Mouse (Mus musculus): ENCODE measurements at regions not wholly inside any gene's neighbourhood (a gene's known extent, or its start where the extent isn't known, plus 50 kb on each side); places are given as distances from the start of the nearest gene placed in this dataset.
"Not testable (repeated sequence)": the region's sequence is repeated elsewhere in the genome, so short reads cannot be mapped to it uniquely, and the experiment has no call there.

- H3K9me3 ChIP-seq (ENCODE audit: control insufficient read depth, insufficient read depth, low read depth, low read length) = no peaks in the 10 kb centered on the region
- no peak overlapping the region for H3K27ac ChIP-seq (ENCODE audit: insufficient read depth, low read depth, low read length, poor library complexity, severe bottlenecking)
- no peaks in the 10 kb centered on the region for H3K36me3 ChIP-seq (ENCODE audit: control insufficient read depth, insufficient read depth, low read length, poor library complexity, severe bottlenecking)
- in situ Hi-C loops (cut with MboI; ENCODE audit: low sequenced_read_pairs in 2 of 2, unreplicated experiment in 2 of 2) = no loop called here
- no peak for DNase-seq (ENCODE audit: low read depth, low spot score)
- no peaks in the 10 kb centered on the region for H3K4me1 ChIP-seq (ENCODE audit: control insufficient read depth in 2 of 2, insufficient read depth in 2 of 2, low read length in 2 of 2, poor library complexity in 1 of 2)
- H3K9ac ChIP-seq (ENCODE audit: insufficient read depth, low read depth, low read length, poor library complexity, severe bottlenecking) = no peak overlapping the region
- H3K4me3 ChIP-seq (ENCODE audit: insufficient read depth in 1 of 2, low read depth in 1 of 2, low read length in 2 of 2, poor library complexity in 1 of 2, severe bottlenecking in 1 of 2) = no peak overlapping the region
- TF ChIP-seq MAFK (IDR thresholded peaks at IDR 0.05; ENCODE audit: insufficient read depth, low read depth, low read length) = no peak
- no peak for TF ChIP-seq CHD2 (IDR thresholded peaks at IDR 0.05; ENCODE audit: low read depth, low read length)
- TF ChIP-seq ZC3H11A (IDR thresholded peaks at IDR 0.05; ENCODE audit: borderline replicate concordance, low read depth, low read length) = no peak
- TF ChIP-seq ZNF384 (IDR thresholded peaks at IDR 0.05; ENCODE audit: low read depth, low read length) = no peak
- TF ChIP-seq HCFC1 (IDR thresholded peaks at IDR 0.05; ENCODE audit: borderline replicate concordance, insufficient read depth, low read length) = no peak
Measured at GRCm38 (mm10) chr14:37430656-37431055, 295.6 kb upstream of the Ghitm start.

GRCm38 (mm10) chr14:37425506-37425905 is 290.4 kb upstream of the Ghitm start:
- Histone ChIP-seq H3K36me3 (ENCODE audit: control insufficient read depth, insufficient read depth, low read length, poor library complexity, severe bottlenecking) (no peaks in the 10 kb centered on the region), H3K9me3 (ENCODE audit: control insufficient read depth, insufficient read depth, low read depth, low read length) (no peaks in the 10 kb centered on the region), H3K4me1 (ENCODE audit: control insufficient read depth in 2 of 2, insufficient read depth in 2 of 2, low read length in 2 of 2, poor library complexity in 1 of 2) (no peaks in the 10 kb centered on the region), H3K4me3 (ENCODE audit: insufficient read depth in 1 of 2, low read depth in 1 of 2, low read length in 2 of 2, poor library complexity in 1 of 2, severe bottlenecking in 1 of 2) (no peak overlapping the region), H3K9ac (ENCODE audit: insufficient read depth, low read depth, low read length, poor library complexity, severe bottlenecking) (no peak overlapping the region), H3K27ac (ENCODE audit: insufficient read depth, low read depth, low read length, poor library complexity, severe bottlenecking) (no peak overlapping the region)
- no peak for DNase-seq (ENCODE audit: low read depth, low spot score)
- in situ Hi-C loops (cut with MboI; ENCODE audit: low sequenced_read_pairs in 2 of 2, unreplicated experiment in 2 of 2) = no loop called here
- TF ChIP-seq ZNF384 (IDR thresholded peaks at IDR 0.05; ENCODE audit: low read depth, low read length) (no peak), ZC3H11A (IDR thresholded peaks at IDR 0.05; ENCODE audit: borderline replicate concordance, low read depth, low read length) (no peak), HCFC1 (IDR thresholded peaks at IDR 0.05; ENCODE audit: borderline replicate concordance, insufficient read depth, low read length) (no peak), MAFK (IDR thresholded peaks at IDR 0.05; ENCODE audit: insufficient read depth, low read depth, low read length) (no peak), CHD2 (IDR thresholded peaks at IDR 0.05; ENCODE audit: low read depth, low read length) (no peak)

GRCm38 (mm10) chr14:37421566-37421965 is 286.5 kb upstream of the Ghitm start:
- no peak for DNase-seq (ENCODE audit: low read depth, low spot score)
- in situ Hi-C loops (cut with MboI; ENCODE audit: low sequenced_read_pairs in 2 of 2, unreplicated experiment in 2 of 2) = no loop called here
- Histone ChIP-seq H3K9ac (ENCODE audit: insufficient read depth, low read depth, low read length, poor library complexity, severe bottlenecking) (no peak overlapping the region), H3K9me3 (ENCODE audit: control insufficient read depth, insufficient read depth, low read depth, low read length) (no peaks in the 10 kb centered on the region), H3K4me3 (ENCODE audit: insufficient read depth in 1 of 2, low read depth in 1 of 2, low read length in 2 of 2, poor library complexity in 1 of 2, severe bottlenecking in 1 of 2) (no peak overlapping the region), H3K27ac (ENCODE audit: insufficient read depth, low read depth, low read length, poor library complexity, severe bottlenecking) (no peak overlapping the region), H3K36me3 (ENCODE audit: control insufficient read depth, insufficient read depth, low read length, poor library complexity, severe bottlenecking) (no peaks in the 10 kb centered on the region), H3K4me1 (ENCODE audit: control insufficient read depth in 2 of 2, insufficient read depth in 2 of 2, low read length in 2 of 2, poor library complexity in 1 of 2) (no peaks in the 10 kb centered on the region)
- TF ChIP-seq ZNF384 (IDR thresholded peaks at IDR 0.05; ENCODE audit: low read depth, low read length) (no peak), HCFC1 (IDR thresholded peaks at IDR 0.05; ENCODE audit: borderline replicate concordance, insufficient read depth, low read length) (no peak), MAFK (IDR thresholded peaks at IDR 0.05; ENCODE audit: insufficient read depth, low read depth, low read length) (no peak), ZC3H11A (IDR thresholded peaks at IDR 0.05; ENCODE audit: borderline replicate concordance, low read depth, low read length) (no peak), CHD2 (IDR thresholded peaks at IDR 0.05; ENCODE audit: low read depth, low read length) (no peak)

GRCm38 (mm10) chr14:37412583-37412982 is 277.5 kb upstream of the Ghitm start:
- in situ Hi-C loops (cut with MboI; ENCODE audit: low sequenced_read_pairs in 2 of 2, unreplicated experiment in 2 of 2); H3K36me3 ChIP-seq (ENCODE audit: control insufficient read depth, insufficient read depth, low read length, poor library complexity, severe bottlenecking); H3K4me1 ChIP-seq (ENCODE audit: control insufficient read depth in 2 of 2, insufficient read depth in 2 of 2, low read length in 2 of 2, poor library complexity in 1 of 2): not testable (repeated sequence)

GRCm38 (mm10) chr14:37371972-37372371 is 236.9 kb upstream of the Ghitm start:
- H3K9me3 ChIP-seq (ENCODE audit: control insufficient read depth, insufficient read depth, low read depth, low read length) = no peaks in the 10 kb centered on the region
- no peak overlapping the region for H3K27ac ChIP-seq (ENCODE audit: insufficient read depth, low read depth, low read length, poor library complexity, severe bottlenecking)
- H3K9ac ChIP-seq (ENCODE audit: insufficient read depth, low read depth, low read length, poor library complexity, severe bottlenecking) = no peak overlapping the region
- in situ Hi-C loops (cut with MboI; ENCODE audit: low sequenced_read_pairs in 2 of 2, unreplicated experiment in 2 of 2) = no loop called here
- H3K36me3 ChIP-seq (ENCODE audit: control insufficient read depth, insufficient read depth, low read length, poor library complexity, severe bottlenecking) = no peaks in the 10 kb centered on the region
- TF ChIP-seq ZNF384 (IDR thresholded peaks at IDR 0.05; ENCODE audit: low read depth, low read length) (no peak), ZC3H11A (IDR thresholded peaks at IDR 0.05; ENCODE audit: borderline replicate concordance, low read depth, low read length) (no peak), CHD2 (IDR thresholded peaks at IDR 0.05; ENCODE audit: low read depth, low read length) (no peak)
- H3K4me1 ChIP-seq (ENCODE audit: control insufficient read depth in 2 of 2, insufficient read depth in 2 of 2, low read length in 2 of 2, poor library complexity in 1 of 2) = no peaks in the 10 kb centered on the region
- DNase-seq (ENCODE audit: low read depth, low spot score) = no peak
- no peak overlapping the region for H3K4me3 ChIP-seq (ENCODE audit: insufficient read depth in 1 of 2, low read depth in 1 of 2, low read length in 2 of 2, poor library complexity in 1 of 2, severe bottlenecking in 1 of 2)

More at GRCm38 (mm10) chr14:37412583-37412982, 277.5 kb upstream of the Ghitm start:
- not testable (repeated sequence) for H3K9me3 ChIP-seq (ENCODE audit: control insufficient read depth, insufficient read depth, low read depth, low read length); H3K27ac ChIP-seq (ENCODE audit: insufficient read depth, low read depth, low read length, poor library complexity, severe bottlenecking); H3K4me3 ChIP-seq (ENCODE audit: insufficient read depth in 1 of 2, low read depth in 1 of 2, low read length in 2 of 2, poor library complexity in 1 of 2, severe bottlenecking in 1 of 2); H3K9ac ChIP-seq (ENCODE audit: insufficient read depth, low read depth, low read length, poor library complexity, severe bottlenecking); DNase-seq (ENCODE audit: low read depth, low spot score)

All from ES-E14 (cell line).